Comparison of ENCODE assay signal across 8 mouse cellular contexts in genomic region chr13:51328131-51328970, GRCm38 (mm10).
DNase-seq lines count a peak whose midpoint lies in the region; ATAC-seq and TF ChIP-seq lines count a peak whose summit lies in the region.
"Had no signal": no experiment of that assay in that cellular context is flagged by ENCODE, and none has a peak within 500 bp of the region (broad histone marks: within the 10 kb centered on the region; RNA-seq: fewer than 3 reads in every experiment).

No protein-coding gene starts in this region.

- no peaks in the 10 kb centered on the region for H3K27me3 ChIP-seq in midbrain, embryonic 12.5 days
- no peaks in the 10 kb centered on the region for H3K27me3 ChIP-seq in midbrain, embryonic 16.5 days (ENCODE audit: control insufficient read depth, insufficient read depth, low read depth, low read length)
- no peaks in the 10 kb centered on the region for H3K27me3 ChIP-seq in hindbrain, embryonic 12.5 days
- no peaks in the 10 kb centered on the region for H3K27me3 ChIP-seq in limb, embryonic 10.5 days (ENCODE audit: low read depth, poor library complexity, severe bottlenecking)
- H3K27me3 ChIP-seq in stomach, postnatal 0 days (ENCODE audit: control insufficient read depth, insufficient read depth, low read length), result no peaks in the 10 kb centered on the region
- H3K27me3 ChIP-seq: liver, embryonic 13.5 days had no signal

- H3K4me2 ChIP-seq in midbrain, embryonic 12.5 days (replicated peaks), result no peak overlapping the region
- no peak overlapping the region for H3K4me2 ChIP-seq in midbrain, embryonic 16.5 days (ENCODE audit: low read length)
- no peak overlapping the region for H3K4me2 ChIP-seq in hindbrain, embryonic 12.5 days (replicated peaks)
- no peak overlapping the region for H3K4me2 ChIP-seq in stomach, postnatal 0 days (replicated peaks; ENCODE audit: low read depth)
- H3K4me2 ChIP-seq: liver, embryonic 13.5 days had no signal

- peak; percentile 21 to 32 for DNase-seq in frontal cortex, postnatal 14 days (ENCODE audit: low spot score in 2 of 2)
- peak; percentile 41 for DNase-seq in limb, embryonic 10.5 days (ENCODE audit: low spot score)
- peak; percentile 26 for DNase-seq in stomach, postnatal 0 days (ENCODE audit: low spot score)
- no peak for DNase-seq in thymus, postnatal 4 days
- DNase-seq: liver, embryonic 13.5 days had no signal

- WGBS in midbrain, embryonic 12.5 days, result 59% methylated on average over 15 of the region's 15 CpGs
- WGBS in midbrain, embryonic 16.5 days, result 61% methylated on average over 15 of the region's 15 CpGs
- 42% methylated on average over 15 of the region's 15 CpGs for WGBS in hindbrain, embryonic 12.5 days
- 47% methylated on average over 15 of the region's 15 CpGs for WGBS in limb, embryonic 10.5 days
- 43% methylated on average over 15 of the region's 15 CpGs for whole genome bisulfite sequencing in stomach, postnatal 0 days

- 0 out of 2 replicates have a peak overlapping the region, but pooled peaks have one; percentile 20 for H3K27ac ChIP-seq in midbrain, embryonic 12.5 days (replicated peaks)
- no peak overlapping the region for H3K27ac ChIP-seq in midbrain, embryonic 16.5 days (ENCODE audit: low read length)
- H3K27ac ChIP-seq in hindbrain, embryonic 12.5 days, result peak overlapping the region; percentile 30; the same call in 1 of the 2 replicates
- H3K27ac ChIP-seq in limb, embryonic 10.5 days, result peak overlapping the region; percentile 77
- H3K27ac ChIP-seq in stomach, postnatal 0 days (replicated peaks), result no peak overlapping the region
- H3K27ac ChIP-seq: liver, embryonic 13.5 days had no signal

- no peak overlapping the region for H3K9ac ChIP-seq in midbrain, embryonic 12.5 days (replicated peaks)
- H3K9ac ChIP-seq in midbrain, embryonic 16.5 days (ENCODE audit: low read depth, low read length), result no peak overlapping the region
- no peak overlapping the region for H3K9ac ChIP-seq in hindbrain, embryonic 12.5 days
- H3K9ac ChIP-seq in stomach, postnatal 0 days (ENCODE audit: low read length), result no peak overlapping the region
- H3K9ac ChIP-seq: liver, embryonic 13.5 days had no signal

- H3K4me3 ChIP-seq in midbrain, embryonic 12.5 days, result no peak overlapping the region
- no peak overlapping the region for H3K4me3 ChIP-seq in midbrain, embryonic 16.5 days (ENCODE audit: low read depth, low read length)
- no peak overlapping the region for H3K4me3 ChIP-seq in hindbrain, embryonic 12.5 days
- H3K4me3 ChIP-seq in limb, embryonic 10.5 days, result no peak overlapping the region
- H3K4me3 ChIP-seq in stomach, postnatal 0 days (ENCODE audit: low read depth, low read length), result no peak overlapping the region
- H3K4me3 ChIP-seq: liver, embryonic 13.5 days had no signal

- no peak for TF ChIP-seq EP300 in stomach, postnatal 0 days (optimal IDR thresholded peaks at IDR 0.05)

- TF ChIP-seq CTCF in stomach, postnatal 0 days (IDR thresholded peaks at IDR 0.05; ENCODE audit: low read depth), result no peak

- H3K4me1 ChIP-seq in midbrain, embryonic 12.5 days, result peaks cover 10% of the 10 kb centered on the region; the same call in 1 of the 2 replicates
- H3K4me1 ChIP-seq in midbrain, embryonic 16.5 days (ENCODE audit: control insufficient read depth, insufficient read depth, low read length), result peaks cover 2% of the 10 kb centered on the region; the same call in 1 of the 2 replicates
- peaks cover 17% of the 10 kb centered on the region for H3K4me1 ChIP-seq in hindbrain, embryonic 12.5 days
- H3K4me1 ChIP-seq in limb, embryonic 10.5 days, result peaks cover 58% of the 10 kb centered on the region
- peaks cover 2% of the 10 kb centered on the region; the same call in 1 of the 2 replicates for H3K4me1 ChIP-seq in stomach, postnatal 0 days (replicated peaks; ENCODE audit: control insufficient read depth, insufficient read depth)
- H3K4me1 ChIP-seq: liver, embryonic 13.5 days had no signal

- no peak for ATAC-seq in midbrain, embryonic 12.5 days (ENCODE audit: low FRiP score, low read depth)
- no peak; the same call in 1 of the 2 replicates for ATAC-seq in midbrain, embryonic 16.5 days
- peak; percentile 43; the same call in 1 of the 2 replicates for ATAC-seq in hindbrain, embryonic 12.5 days (ENCODE audit: low FRiP score)
- peak; percentile 32; the same call in 1 of the 2 replicates for ATAC-seq in stomach, postnatal 0 days (ENCODE audit: low FRiP score, low TSS enrichment)

- no peaks in the 10 kb centered on the region for H3K36me3 ChIP-seq in midbrain, embryonic 12.5 days
- H3K36me3 ChIP-seq in midbrain, embryonic 16.5 days (ENCODE audit: control insufficient read depth, insufficient read depth, low read length), result no peaks in the 10 kb centered on the region
- no peaks in the 10 kb centered on the region for H3K36me3 ChIP-seq in hindbrain, embryonic 12.5 days
- H3K36me3 ChIP-seq in limb, embryonic 10.5 days, result no peaks in the 10 kb centered on the region
- no peaks in the 10 kb centered on the region for H3K36me3 ChIP-seq in stomach, postnatal 0 days (ENCODE audit: control insufficient read depth, insufficient read depth, low read length)
- H3K36me3 ChIP-seq: liver, embryonic 13.5 days had no signal

- no peaks in the 10 kb centered on the region for H3K9me3 ChIP-seq in midbrain, embryonic 12.5 days
- H3K9me3 ChIP-seq in midbrain, embryonic 16.5 days (replicated peaks; ENCODE audit: control insufficient read depth, low read length, poor library complexity, severe bottlenecking), result no peaks in the 10 kb centered on the region
- H3K9me3 ChIP-seq in hindbrain, embryonic 12.5 days (replicated peaks), result no peaks in the 10 kb centered on the region
- no peaks in the 10 kb centered on the region for H3K9me3 ChIP-seq in limb, embryonic 10.5 days (replicated peaks)
- H3K9me3 ChIP-seq in stomach, postnatal 0 days (ENCODE audit: control insufficient read depth, low read length), result no peaks in the 10 kb centered on the region
- H3K9me3 ChIP-seq: liver, embryonic 13.5 days had no signal

Comparison
In these comparisons a context has a peak if more than half of its experiments do, and no peak if none do; other contexts are left out.
1. H3K27ac ChIP-seq: peak in midbrain, embryonic 12.5 days (single experiment), hindbrain, embryonic 12.5 days (single experiment) and limb, embryonic 10.5 days (single experiment); none in midbrain, embryonic 16.5 days (single experiment) and stomach, postnatal 0 days (single experiment).
2. ATAC-seq: peak in hindbrain, embryonic 12.5 days (single experiment) and stomach, postnatal 0 days (single experiment); none in midbrain, embryonic 12.5 days (single experiment) and midbrain, embryonic 16.5 days (single experiment).